Mouse (Mus musculus) telencephalon, adult 2 months (tissue): ENCODE measurements at regions not wholly inside any gene's neighbourhood (a gene's known extent, or its start where the extent isn't known, plus 50 kb on each side); places are given as distances from the start of the nearest gene placed in this dataset.
"Not testable (repeated sequence)": the region's sequence is repeated elsewhere in the genome, so short reads cannot be mapped to it uniquely, and the experiment has no call there.

Experiments used
- DNase-seq: peaks from one replicate; pipeline ENCODE4 v3.0.0-alpha.2; 2011; ENCODE audit warnings: low read depth, low spot score

- no peak for DNase-seq
Measured at GRCm38 (mm10) chr1:136680173-136680572, 55.5 kb downstream of the Zfp281 start.

GRCm38 (mm10) chr1:136682311-136682710 is 57.6 kb downstream of the Zfp281 start:
- not testable (repeated sequence) for DNase-seq

GRCm38 (mm10) chr1:136683061-136683531 is 58.4 kb downstream of the Zfp281 start:
- DNase-seq, result peak; percentile 75

GRCm38 (mm10) chr1:136683561-136684131 is 58.9 kb downstream of the Zfp281 start:
- DNase-seq, result peak; percentile 49

- DNase-seq, result no peak
Measured at GRCm38 (mm10) chr1:136684481-136684880, 59.8 kb downstream of the Zfp281 start.

GRCm38 (mm10) chr1:136685191-136686060 is 60.7 kb downstream of the Zfp281 start:
- peak; percentile 35 for DNase-seq

GRCm38 (mm10) chr1:136686467-136686866 is 61.8 kb downstream of the Zfp281 start:
- DNase-seq, result no peak

GRCm38 (mm10) chr1:136690068-136690467 is 65.4 kb downstream of the Zfp281 start:
- no peak for DNase-seq

- no peak for DNase-seq
Measured at GRCm38 (mm10) chr1:136693421-136693820, 68.7 kb downstream of the Zfp281 start.

GRCm38 (mm10) chr1:136694983-136695382 is 70.3 kb downstream of the Zfp281 start:
- no peak for DNase-seq

- DNase-seq, result no peak
Measured at GRCm38 (mm10) chr1:136696077-136696641, 71.5 kb downstream of the Zfp281 start.

GRCm38 (mm10) chr1:136698454-136699152 is 73.9 kb downstream of the Zfp281 start:
- no peak for DNase-seq

GRCm38 (mm10) chr1:136699153-136699524 is 74.4 kb downstream of the Zfp281 start:
- no peak for DNase-seq

GRCm38 (mm10) chr1:136699571-136699970 is 74.9 kb downstream of the Zfp281 start:
- DNase-seq, result no peak

- no peak for DNase-seq
Measured at GRCm38 (mm10) chr1:136704139-136704538, 79.4 kb downstream of the Zfp281 start.

- peak; percentile 60 for DNase-seq
Measured at GRCm38 (mm10) chr1:136706509-136706908, 81.8 kb downstream of the Zfp281 start.

GRCm38 (mm10) chr1:136707394-136707793 is 82.7 kb downstream of the Zfp281 start:
- no peak for DNase-seq

GRCm38 (mm10) chr1:136707866-136708265 is 83.2 kb downstream of the Zfp281 start:
- no peak for DNase-seq

- no peak for DNase-seq
Measured at GRCm38 (mm10) chr1:136710196-136710595, 85.5 kb downstream of the Zfp281 start.

GRCm38 (mm10) chr1:136711243-136711642 is 86.5 kb downstream of the Zfp281 start:
- no peak for DNase-seq

- peak; percentile 95 for DNase-seq
Measured at GRCm38 (mm10) chr1:136714077-136714476, 89.4 kb downstream of the Zfp281 start.

- no peak for DNase-seq
Measured at GRCm38 (mm10) chr1:136714987-136715386, 90.3 kb downstream of the Zfp281 start.
